Mouse (Mus musculus) intestine, postnatal 0 days (tissue): ENCODE data around the gene Ift74. TPM values are rescaled to one million over a fixed set of nuclear protein-coding genes. Genes with fewer than 3 reads are reported as not detected.
A peak's percentile ranks its signal among the peaks of the same experiment; 100 is the strongest.

Source experiments
- ATAC-seq: fragments of 200-750 bp; cut with Nextera tagmentation; 2 replicates; pipeline ENCODE4 v1.8.0; 2017; ENCODE audit warnings: mild to moderate bottlenecking, moderate TSS enrichment, moderate library complexity
- H3K27ac ChIP-seq: fragments of 300-500 bp; sonication (generic); 2 replicates; pipeline ENCODE4 v1.5.1; 2014; ENCODE audit warnings: mild to moderate bottlenecking, low read depth, low read length, moderate library complexity
- H3K27me3 ChIP-seq: fragments of 300-500 bp; sonication (generic); replicated peaks from 2 replicates; pipeline ENCODE4 v1.6.1; 2014; ENCODE audit warnings: low read length, mixed read lengths; ENCODE audit not compliant: control insufficient read depth, insufficient read depth
- H3K36me3 ChIP-seq: fragments of 300-500 bp; sonication (generic); 2 replicates; pipeline ENCODE4 v1.6.1; 2014; ENCODE audit warnings: mild to moderate bottlenecking, moderate library complexity; ENCODE audit not compliant: control insufficient read depth, insufficient read depth
- H3K4me1 ChIP-seq: fragments of 300-500 bp; sonication (generic); replicated peaks from 2 replicates; pipeline ENCODE4 v1.6.1; 2014; ENCODE audit warnings: antibody characterized with exemption, low read length, mixed read lengths; ENCODE audit not compliant: control insufficient read depth, insufficient read depth
- H3K4me2 ChIP-seq: fragments of 300-500 bp; sonication (generic); replicated peaks from 2 replicates; pipeline ENCODE4 v1.6.1; 2014; ENCODE audit warnings: low read depth, mild to moderate bottlenecking, moderate library complexity
- H3K4me3 ChIP-seq: fragments of 300-500 bp; sonication (generic); 2 replicates; pipeline ENCODE4 v1.5.1; 2014; ENCODE audit warnings: low read depth, low read length
- H3K9ac ChIP-seq: fragments of 300-500 bp; sonication (generic); 2 replicates; pipeline ENCODE4 v1.6.1; 2014; ENCODE audit warnings: mild to moderate bottlenecking, low read depth, low read length
- H3K9me3 ChIP-seq: fragments of 300-500 bp; sonication (generic); 2 replicates; pipeline ENCODE4 v1.6.1; 2016; ENCODE audit warnings: mixed run types; ENCODE audit not compliant: control insufficient read depth
- CTCF ChIP-seq: sonication (generic); IDR thresholded peaks from 2 replicates; pipeline ENCODE4 v1.5.1; 2016; ENCODE audit warnings: low read depth, mild to moderate bottlenecking, control low read depth, antibody characterized with exemption, moderate library complexity
- WGBS: fragments of 180-500 bp; shearing (Covaris S2); extraction: QIAGEN DNeasy Blood & Tissue Kit; methylation state at CpG from one replicate; pipeline ENCODE4 v1.1.7; 2014; 5-methylcytosine and 5-hydroxymethylcytosine counted together
- polyA plus RNA-seq: library from polyadenylated mRNA; unstranded; fragments of >200 nt; fragmentation: Nextera tagmentation; extraction: Ambion mirVana; gene quantifications from 2 replicates; pipeline ENCODE4 v1.2.1, GENCODE M21; 2015

Gene Ift74
- 9.9 and 10.1 TPM in 2 replicates for polyA plus RNA-seq

- Histone ChIP-seq H3K36me3 (no peaks in the 10 kb centered on the region), H3K9ac (peak within 1 kb of the TSS; percentile 62), H3K27me3 (no peaks in the 10 kb centered on the region), H3K9me3 (no peaks in the 10 kb centered on the region), H3K4me1 (0 out of 2 replicates have a peak, but pooled peaks cover 4% of the 10 kb centered on the region), H3K27ac (peak within 1 kb of the TSS; percentile 22; the same call in 1 of the 2 replicates), H3K4me2 (peak within 1 kb of the TSS; percentile 84), H3K4me3 (peak within 1 kb of the TSS; percentile 63)
- no peak for TF ChIP-seq CTCF
- 2% methylated on average over 29 of the region's 29 CpGs for WGBS
- ATAC-seq = peak; percentile 96
Observed at GRCm38 (mm10) chr4:94613972-94614626, at the start of gene Ift74. Gene Ift74 (plus strand): TSS chr4:94614491.

- no peaks in the 10 kb centered on the region for H3K4me1 ChIP-seq
- H3K9ac ChIP-seq = no peak overlapping the region
- H3K27ac ChIP-seq = no peak overlapping the region
- ATAC-seq = peak; percentile 65
- no peak overlapping the region for H3K4me3 ChIP-seq
- no peaks in the 10 kb centered on the region for H3K27me3 ChIP-seq
- 78% methylated on average over 4 of the region's 4 CpGs for WGBS
- H3K9me3 ChIP-seq = no peaks in the 10 kb centered on the region
- no peak for TF ChIP-seq CTCF
- no peak overlapping the region for H3K4me2 ChIP-seq
- peaks cover 17% of the 10 kb centered on the region for H3K36me3 ChIP-seq
Observed at GRCm38 (mm10) chr4:94572677-94573076, 41.6 kb upstream of the Ift74 start.

GRCm38 (mm10) chr4:94591765-94592381, 22.4 kb upstream of the Ift74 start:
- no peaks in the 10 kb centered on the region for H3K9me3 ChIP-seq
- H3K9ac ChIP-seq = no peak overlapping the region
- ATAC-seq = no peak
- H3K4me2 ChIP-seq = no peak overlapping the region
- H3K4me1 ChIP-seq = 0 out of 2 replicates have a peak, but pooled peaks cover 3% of the 10 kb centered on the region
- no peaks in the 10 kb centered on the region for H3K36me3 ChIP-seq
- H3K27me3 ChIP-seq = no peaks in the 10 kb centered on the region
- no peak for TF ChIP-seq CTCF
- H3K27ac ChIP-seq = no peak overlapping the region
- WGBS = 58% methylated on average over 4 of the region's 4 CpGs
- no peak overlapping the region for H3K4me3 ChIP-seq

GRCm38 (mm10) chr4:94592709-94593108, 21.6 kb upstream of the Ift74 start:
- no peaks in the 10 kb centered on the region for H3K27me3 ChIP-seq
- no peaks in the 10 kb centered on the region for H3K36me3 ChIP-seq
- H3K9me3 ChIP-seq = no peaks in the 10 kb centered on the region
- ATAC-seq = 0 out of 2 replicates have a peak, but pooled peaks have one; percentile 38
- 0 out of 2 replicates have a peak, but pooled peaks cover 3% of the 10 kb centered on the region for H3K4me1 ChIP-seq
- no peak overlapping the region for H3K9ac ChIP-seq
- H3K27ac ChIP-seq = no peak overlapping the region
- H3K4me3 ChIP-seq = no peak overlapping the region
- TF ChIP-seq CTCF = no peak
- H3K4me2 ChIP-seq = no peak overlapping the region

- TF ChIP-seq CTCF = peak; percentile 52
- Histone ChIP-seq H3K9me3 (no peaks in the 10 kb centered on the region), H3K36me3 (no peaks in the 10 kb centered on the region), H3K4me1 (peaks cover 3% of the 10 kb centered on the region; the same call in 1 of the 2 replicates), H3K27me3 (no peaks in the 10 kb centered on the region), H3K4me3 (no peak overlapping the region), H3K9ac (no peak overlapping the region), H3K27ac (no peak overlapping the region), H3K4me2 (peak overlapping the region; percentile 73; the same call in 1 of the 2 replicates)
- no peak for ATAC-seq
- WGBS = 82% methylated on average over 4 of the region's 4 CpGs
Observed at GRCm38 (mm10) chr4:94601395-94601794, 12.9 kb upstream of the Ift74 start.

- 0% methylated on average over 27 of the region's 33 CpGs for WGBS
- ATAC-seq = peak; percentile 74
Observed at GRCm38 (mm10) chr4:94602496-94603030, 11.7 kb upstream of the Ift74 start.

More at GRCm38 (mm10) chr4:94602496-94603030, 11.7 kb upstream of the Ift74 start:
- H3K36me3 ChIP-seq = no peaks in the 10 kb centered on the region
- H3K9ac ChIP-seq = peak overlapping the region; percentile 65
- H3K27me3 ChIP-seq = no peaks in the 10 kb centered on the region
- H3K27ac ChIP-seq = peak overlapping the region; percentile 78
- H3K9me3 ChIP-seq = no peaks in the 10 kb centered on the region
- H3K4me3 ChIP-seq = peak overlapping the region; percentile 80
- TF ChIP-seq CTCF = no peak
- peaks cover 3% of the 10 kb centered on the region; the same call in 1 of the 2 replicates for H3K4me1 ChIP-seq
- peak overlapping the region; percentile 73 for H3K4me2 ChIP-seq
